Mouse (Mus musculus) heart, embryonic 15.5 days (tissue): ENCODE data around the gene Atg7. TPM values are rescaled to one million over a fixed set of nuclear protein-coding genes. Genes with fewer than 3 reads are reported as not detected.

ENCODE experiments used
- ATAC-seq: fragments of 200-750 bp; cut with Nextera tagmentation; replicated peaks from 2 replicates; pipeline ENCODE4 v1.8.0; 2017; ENCODE audit warnings: low read depth, moderate TSS enrichment; ENCODE audit not compliant: insufficient number of reproducible peaks, insufficient read depth, low FRiP score
- H3K27ac ChIP-seq: fragments of 300-500 bp; sonication (generic); 2 replicates; pipeline ENCODE4 v1.5.1; 2015; ENCODE audit warnings: mild to moderate bottlenecking, inconsistent platforms
- H3K27me3 ChIP-seq: fragments of 300-500 bp; sonication (generic); 2 replicates; pipeline ENCODE4 v1.6.1; 2015; ENCODE audit warnings: inconsistent platforms
- H3K36me3 ChIP-seq: fragments of 300-500 bp; sonication (generic); 2 replicates; pipeline ENCODE4 v1.6.1; 2015; ENCODE audit warnings: mild to moderate bottlenecking, inconsistent platforms
- H3K4me1 ChIP-seq: fragments of 300-500 bp; sonication (generic); replicated peaks from 2 replicates; pipeline ENCODE4 v1.6.1; 2015; ENCODE audit warnings: inconsistent platforms
- H3K4me2 ChIP-seq: fragments of 300-500 bp; sonication (generic); 2 replicates; pipeline ENCODE4 v1.6.1; 2015; ENCODE audit warnings: inconsistent platforms, mild to moderate bottlenecking, moderate library complexity
- H3K4me3 ChIP-seq: fragments of 300-500 bp; sonication (generic); 2 replicates; pipeline ENCODE4 v1.5.1; 2015; ENCODE audit warnings: mild to moderate bottlenecking, inconsistent platforms
- H3K9ac ChIP-seq: fragments of 300-500 bp; sonication (generic); 2 replicates; pipeline ENCODE4 v1.6.1; 2015; ENCODE audit warnings: mild to moderate bottlenecking, inconsistent platforms
- H3K9me3 ChIP-seq: fragments of 300-500 bp; sonication (generic); replicated peaks from 2 replicates; pipeline ENCODE4 v1.6.1; 2016; ENCODE audit warnings: inconsistent platforms
- WGBS: fragments of 180-500 bp; shearing (Covaris S2); methylation state at CpG from one replicate; pipeline ENCODE4 v1.1.7; 2015; ENCODE audit warnings: mixed read lengths; 5-methylcytosine and 5-hydroxymethylcytosine counted together
- polyA plus RNA-seq: library from polyadenylated mRNA; unstranded; fragments of >200 nt; fragmentation: Nextera tagmentation; extraction: Ambion mirVana; gene quantifications from 2 replicates; pipeline ENCODE4 v1.2.1, GENCODE M21; 2015

Atg7 gene
- polyA plus RNA-seq, 1 experiment from 2014 or later = 15.1 TPM

DNA sequence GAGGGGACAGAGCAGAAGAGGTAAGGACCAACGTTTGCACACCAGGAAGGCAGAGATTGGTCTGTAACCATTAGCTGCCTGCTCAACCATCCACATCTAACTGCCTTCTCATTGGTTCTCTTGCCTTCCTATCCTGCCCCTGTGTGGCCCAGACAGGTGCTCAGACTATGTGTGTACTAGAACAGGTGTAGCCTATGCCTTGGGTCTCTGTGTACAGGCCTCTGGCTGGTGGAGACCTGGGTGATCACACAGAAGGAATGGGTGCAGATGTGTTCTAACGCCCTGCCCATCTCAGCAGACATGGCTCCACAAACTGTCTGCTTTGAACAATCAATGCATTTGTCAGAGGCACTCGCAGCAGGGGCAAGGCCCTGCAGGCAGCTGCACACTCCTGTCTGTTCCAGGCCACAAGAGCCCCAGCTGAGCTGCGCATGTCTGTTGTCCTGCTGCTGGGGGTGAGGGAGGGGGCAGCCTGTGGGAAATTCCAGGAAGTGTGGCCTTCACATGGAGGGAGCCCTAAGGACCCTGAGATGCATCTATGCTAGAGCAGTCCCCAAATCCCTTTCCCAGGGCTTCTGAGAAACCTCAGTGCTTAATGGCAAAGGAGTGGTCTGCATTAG, 203.4 kb downstream of the Atg7 start:
- Histone ChIP-seq H3K9ac (no peak overlapping the region), H3K27ac (no peak overlapping the region), H3K9me3 (no peaks in the 10 kb centered on the region), H3K4me1 (peaks cover 15% of the 10 kb centered on the region), H3K27me3 (no peaks in the 10 kb centered on the region), H3K4me3 (no peak overlapping the region), H3K4me2 (no peak overlapping the region), H3K36me3 (no peaks in the 10 kb centered on the region)
- no peak for ATAC-seq
- WGBS = 56% methylated on average over 4 of the region's 4 CpGs

DNA sequence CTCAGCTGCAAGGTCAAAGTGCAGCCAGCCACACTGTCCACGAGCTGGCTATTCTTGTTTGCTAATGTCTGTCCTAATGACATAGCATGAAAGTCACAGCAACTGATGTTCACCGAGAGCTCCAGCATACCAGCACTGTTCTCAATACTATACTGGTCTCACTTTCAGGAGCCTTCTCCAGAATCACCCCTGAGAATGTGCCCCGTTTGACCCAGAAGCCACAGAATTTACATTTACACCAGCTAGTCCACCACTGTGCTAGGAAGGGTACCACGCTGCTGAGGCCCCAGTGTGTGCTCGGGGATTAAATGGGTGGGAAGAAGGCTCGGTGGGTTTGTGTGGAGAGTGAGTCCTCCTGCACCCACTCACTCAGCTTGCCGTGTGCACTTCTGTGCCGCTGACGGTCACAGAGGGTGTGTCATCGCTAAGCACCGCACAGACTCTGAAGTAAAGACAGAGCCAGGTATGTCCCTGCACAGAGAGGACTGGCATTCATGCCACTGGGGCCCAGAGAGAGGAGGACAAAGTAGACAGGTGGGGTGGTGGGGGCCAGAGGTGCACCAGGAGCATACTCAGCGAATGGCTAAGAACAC, 204.8 kb downstream of the Atg7 start:
- WGBS = 82% methylated on average over 12 of the region's 12 CpGs

DNA sequence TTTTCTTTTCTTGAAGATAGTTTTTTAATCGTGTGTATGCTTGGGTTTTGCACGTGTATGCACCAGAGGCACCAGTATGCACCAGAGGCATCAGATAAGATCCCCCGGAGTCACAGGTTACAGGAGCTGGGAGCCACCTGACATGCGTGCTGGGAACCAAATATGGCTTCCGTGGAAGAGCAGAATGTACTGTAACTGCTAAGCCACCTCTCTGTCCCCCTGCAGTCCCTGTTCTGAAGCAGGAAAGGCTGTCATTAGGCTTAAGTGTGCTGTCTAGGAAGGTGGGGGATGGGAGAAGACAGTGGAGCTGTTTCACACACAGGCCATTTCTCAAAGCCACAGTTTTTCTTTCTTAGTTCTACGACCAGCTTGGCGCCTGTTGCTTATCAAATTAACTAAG, 205.9 kb downstream of the Atg7 start:
- H3K27ac ChIP-seq = no peak overlapping the region
- no peak overlapping the region for H3K4me2 ChIP-seq
- no peak overlapping the region for H3K9ac ChIP-seq
- H3K36me3 ChIP-seq = no peaks in the 10 kb centered on the region
- no peak overlapping the region for H3K4me3 ChIP-seq
- H3K9me3 ChIP-seq = no peaks in the 10 kb centered on the region
- no peak for ATAC-seq
- no peaks in the 10 kb centered on the region for H3K27me3 ChIP-seq
- H3K4me1 ChIP-seq = peaks cover 10% of the 10 kb centered on the region
- WGBS = 38% methylated on average over 7 of the region's 7 CpGs

More for the DNA sequence above, 204.8 kb downstream of the Atg7 start:
- Histone ChIP-seq H3K27me3 (no peaks in the 10 kb centered on the region), H3K27ac (no peak overlapping the region), H3K9me3 (no peaks in the 10 kb centered on the region), H3K4me3 (no peak overlapping the region), H3K4me1 (peaks cover 10% of the 10 kb centered on the region), H3K4me2 (no peak overlapping the region), H3K9ac (no peak overlapping the region), H3K36me3 (no peaks in the 10 kb centered on the region)
- no peak for ATAC-seq

- Histone ChIP-seq H3K9ac (no peak overlapping the region), H3K9me3 (no peaks in the 10 kb centered on the region), H3K27ac (no peak overlapping the region), H3K36me3 (no peaks in the 10 kb centered on the region), H3K4me3 (no peak overlapping the region), H3K4me2 (no peak overlapping the region), H3K27me3 (no peaks in the 10 kb centered on the region), H3K4me1 (peaks cover 20% of the 10 kb centered on the region)
- 72% methylated on average over 8 of the region's 8 CpGs for WGBS
- no peak for ATAC-seq
These were observed 206.9 kb downstream of the Atg7 start for GRCm38 (mm10) chr6:114849787-114850186.

DNA sequence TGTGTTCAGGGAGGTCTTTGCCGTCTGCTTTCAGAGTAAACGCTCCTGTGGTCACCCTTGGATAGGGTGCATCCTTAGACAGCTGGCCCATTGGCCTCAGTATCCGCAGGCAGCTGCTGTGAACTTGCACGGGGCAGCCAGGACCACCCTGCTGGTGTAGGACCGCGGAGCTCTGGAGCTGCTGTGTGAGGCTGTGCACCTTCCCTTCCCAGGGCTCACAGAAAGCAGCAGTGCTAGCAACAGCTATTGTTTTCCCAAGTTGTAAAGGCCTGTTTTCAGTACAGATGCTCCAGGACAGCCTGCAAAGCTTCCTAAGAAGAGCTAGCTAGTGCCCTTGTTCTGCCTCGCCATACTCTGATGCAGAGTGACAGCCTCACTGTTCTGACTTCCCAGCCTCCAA, 208.8 kb downstream of the Atg7 start:
- Histone ChIP-seq H3K36me3 (no peaks in the 10 kb centered on the region), H3K9ac (no peak overlapping the region), H3K27ac (no peak overlapping the region), H3K4me2 (no peak overlapping the region), H3K4me1 (peaks cover 34% of the 10 kb centered on the region), H3K4me3 (no peak overlapping the region), H3K27me3 (no peaks in the 10 kb centered on the region), H3K9me3 (no peaks in the 10 kb centered on the region)
- ATAC-seq = no peak
- WGBS = 65% methylated on average over 7 of the region's 7 CpGs

DNA sequence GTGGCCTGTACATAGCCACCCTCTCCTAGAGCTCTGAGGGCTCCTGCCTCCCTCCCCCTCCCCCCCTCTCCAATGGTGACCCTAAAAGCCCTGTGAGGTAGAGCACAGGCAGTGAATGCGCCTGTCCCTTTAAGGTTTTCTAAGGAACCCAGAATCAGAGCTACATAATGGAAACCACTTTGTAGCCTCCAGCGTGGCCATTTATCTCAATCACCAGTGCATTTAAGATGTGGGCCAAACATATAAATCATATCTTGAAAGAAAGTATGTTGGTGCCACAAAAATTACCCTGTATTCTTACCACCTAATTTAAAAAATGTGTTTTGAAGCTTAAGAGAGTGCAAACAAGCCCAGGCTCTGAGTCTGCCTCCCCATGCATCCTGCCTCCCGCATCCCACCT, 209.8 kb downstream of the Atg7 start:
- no peaks in the 10 kb centered on the region for H3K9me3 ChIP-seq
- 60% methylated on average over 3 of the region's 3 CpGs for WGBS
- H3K4me1 ChIP-seq = peaks cover 36% of the 10 kb centered on the region
- no peak overlapping the region for H3K4me2 ChIP-seq
- H3K27me3 ChIP-seq = no peaks in the 10 kb centered on the region
- no peak overlapping the region for H3K4me3 ChIP-seq
- no peaks in the 10 kb centered on the region for H3K36me3 ChIP-seq
- H3K27ac ChIP-seq = no peak overlapping the region
- no peak overlapping the region for H3K9ac ChIP-seq
- no peak for ATAC-seq

- Histone ChIP-seq H3K9ac (no peak overlapping the region), H3K4me3 (no peak overlapping the region), H3K36me3 (peaks cover 6% of the 10 kb centered on the region; the same call in 1 of the 2 replicates), H3K27ac (peak overlapping the region; percentile 18; the same call in 1 of the 2 replicates), H3K4me2 (no peak overlapping the region), H3K9me3 (no peaks in the 10 kb centered on the region), H3K4me1 (peaks cover 38% of the 10 kb centered on the region), H3K27me3 (no peaks in the 10 kb centered on the region)
- WGBS = 34% methylated on average over 2 of the region's 2 CpGs
- ATAC-seq = no peak; the same call in 1 of the 2 replicates
These were observed 211.5 kb downstream of the Atg7 start for GRCm38 (mm10) chr6:114854368-114854767.

DNA sequence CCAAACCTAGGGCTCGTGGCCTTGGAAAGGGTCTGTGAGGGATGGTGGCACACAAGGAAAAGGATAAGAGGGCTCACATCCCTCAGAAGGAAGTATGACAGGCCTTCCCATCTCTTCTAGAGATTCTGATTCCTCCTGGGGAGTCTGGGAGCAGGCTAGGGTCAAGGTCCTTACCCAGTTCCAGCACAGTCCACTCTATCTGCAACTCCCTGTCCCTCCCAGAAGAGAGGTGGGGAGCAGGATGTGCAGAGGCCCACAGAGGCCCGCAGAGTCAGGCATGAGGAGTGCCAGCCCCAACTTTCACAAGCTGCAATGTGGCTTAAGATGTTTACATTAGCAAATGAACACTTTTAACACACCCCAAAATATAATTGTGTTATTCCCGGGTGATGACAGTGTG, 212.7 kb downstream of the Atg7 start:
- no peak for ATAC-seq
- no peak overlapping the region for H3K4me3 ChIP-seq
- H3K4me2 ChIP-seq = no peak overlapping the region
- H3K27me3 ChIP-seq = no peaks in the 10 kb centered on the region
- peaks cover 11% of the 10 kb centered on the region; the same call in 1 of the 2 replicates for H3K36me3 ChIP-seq
- H3K4me1 ChIP-seq = peaks cover 46% of the 10 kb centered on the region
- peak overlapping the region; percentile 22; the same call in 1 of the 2 replicates for H3K27ac ChIP-seq
- H3K9ac ChIP-seq = no peak overlapping the region
- 43% methylated on average over 3 of the region's 3 CpGs for WGBS
- H3K9me3 ChIP-seq = no peaks in the 10 kb centered on the region

DNA sequence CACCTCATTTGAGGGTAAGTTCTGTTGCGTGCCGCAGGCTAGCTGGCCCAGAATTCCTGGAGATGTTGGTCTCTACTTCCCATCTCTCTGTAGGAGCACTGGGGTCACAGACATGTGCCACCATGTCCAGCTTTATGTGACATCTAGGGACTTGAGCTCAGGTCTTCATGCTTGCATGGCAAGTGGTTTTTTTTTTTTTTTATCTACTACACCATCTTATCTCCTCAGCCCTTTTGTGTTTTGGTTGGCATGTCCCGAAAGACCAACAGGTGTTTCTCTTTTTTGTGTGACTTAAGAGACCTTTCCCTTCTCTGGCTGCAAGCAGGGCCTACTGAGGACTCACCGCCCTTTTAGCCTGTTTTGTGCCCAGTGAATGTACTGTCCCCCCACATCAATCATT, 213.6 kb downstream of the Atg7 start:
- H3K9ac ChIP-seq = no peak overlapping the region
- H3K4me1 ChIP-seq = peaks cover 55% of the 10 kb centered on the region
- H3K9me3 ChIP-seq = no peaks in the 10 kb centered on the region
- peak overlapping the region; percentile 35; the same call in 1 of the 2 replicates for H3K27ac ChIP-seq
- peaks cover 12% of the 10 kb centered on the region; the same call in 1 of the 2 replicates for H3K36me3 ChIP-seq
- no peaks in the 10 kb centered on the region for H3K27me3 ChIP-seq
- no peak overlapping the region for H3K4me2 ChIP-seq
- H3K4me3 ChIP-seq = no peak overlapping the region
- WGBS = 73% methylated on average over 4 of the region's 4 CpGs
- no peak for ATAC-seq

GRCm38 (mm10) chr6:114857996-114858721, 215.3 kb downstream of the Atg7 start:
- 80% methylated on average over 3 of the region's 3 CpGs for WGBS
- Histone ChIP-seq H3K9ac (no peak overlapping the region), H3K9me3 (no peaks in the 10 kb centered on the region), H3K36me3 (peaks cover 28% of the 10 kb centered on the region), H3K4me2 (no peak overlapping the region), H3K27me3 (no peaks in the 10 kb centered on the region), H3K4me3 (no peak overlapping the region), H3K4me1 (peaks cover 70% of the 10 kb centered on the region), H3K27ac (peak overlapping the region; percentile 40; the same call in 1 of the 2 replicates)
- ATAC-seq = no peak

GRCm38 (mm10) chr6:114858722-114859053, 215.8 kb downstream of the Atg7 start:
- Histone ChIP-seq H3K9me3 (no peaks in the 10 kb centered on the region), H3K4me1 (peaks cover 74% of the 10 kb centered on the region), H3K4me3 (no peak overlapping the region), H3K9ac (no peak overlapping the region), H3K36me3 (peaks cover 31% of the 10 kb centered on the region), H3K27me3 (no peaks in the 10 kb centered on the region), H3K27ac (peak overlapping the region; percentile 40; the same call in 1 of the 2 replicates), H3K4me2 (no peak overlapping the region)
- WGBS = 72% methylated on average over 4 of the region's 4 CpGs
- ATAC-seq = no peak
